Mouse (Mus musculus) liver, adult (tissue): ENCODE data around the gene Espn.

Experiments
- GATA4 ChIP-seq: IDR thresholded peaks from 2 replicates; pipeline ENCODE4 v1.6.1; 2014; ENCODE audit warnings: mild to moderate bottlenecking, low read length; ENCODE audit not compliant: insufficient replicate concordance

Gene Espn

GRCm38 (mm10) chr4:152124361-152124961 lies 27.7 kb downstream of the Espn start:
- no peak for TF ChIP-seq GATA4

DNA sequence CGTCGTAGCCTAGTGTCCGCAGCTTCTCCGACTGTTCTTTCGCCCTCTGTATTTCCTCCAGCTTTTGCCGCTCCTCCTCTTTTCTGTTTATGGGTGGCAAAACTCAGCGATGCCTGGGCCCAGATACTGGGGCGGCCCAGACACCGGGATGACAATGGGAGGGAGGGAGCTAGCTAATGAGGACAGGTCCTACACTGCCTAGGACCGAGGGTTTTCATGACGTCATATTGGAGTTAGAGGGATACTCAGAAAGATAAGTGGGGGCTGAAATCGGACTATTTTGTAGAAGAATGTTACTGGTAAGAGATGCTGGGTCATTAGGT lies 31.0 kb downstream of the Espn start:
- no peak for TF ChIP-seq GATA4

DNA sequence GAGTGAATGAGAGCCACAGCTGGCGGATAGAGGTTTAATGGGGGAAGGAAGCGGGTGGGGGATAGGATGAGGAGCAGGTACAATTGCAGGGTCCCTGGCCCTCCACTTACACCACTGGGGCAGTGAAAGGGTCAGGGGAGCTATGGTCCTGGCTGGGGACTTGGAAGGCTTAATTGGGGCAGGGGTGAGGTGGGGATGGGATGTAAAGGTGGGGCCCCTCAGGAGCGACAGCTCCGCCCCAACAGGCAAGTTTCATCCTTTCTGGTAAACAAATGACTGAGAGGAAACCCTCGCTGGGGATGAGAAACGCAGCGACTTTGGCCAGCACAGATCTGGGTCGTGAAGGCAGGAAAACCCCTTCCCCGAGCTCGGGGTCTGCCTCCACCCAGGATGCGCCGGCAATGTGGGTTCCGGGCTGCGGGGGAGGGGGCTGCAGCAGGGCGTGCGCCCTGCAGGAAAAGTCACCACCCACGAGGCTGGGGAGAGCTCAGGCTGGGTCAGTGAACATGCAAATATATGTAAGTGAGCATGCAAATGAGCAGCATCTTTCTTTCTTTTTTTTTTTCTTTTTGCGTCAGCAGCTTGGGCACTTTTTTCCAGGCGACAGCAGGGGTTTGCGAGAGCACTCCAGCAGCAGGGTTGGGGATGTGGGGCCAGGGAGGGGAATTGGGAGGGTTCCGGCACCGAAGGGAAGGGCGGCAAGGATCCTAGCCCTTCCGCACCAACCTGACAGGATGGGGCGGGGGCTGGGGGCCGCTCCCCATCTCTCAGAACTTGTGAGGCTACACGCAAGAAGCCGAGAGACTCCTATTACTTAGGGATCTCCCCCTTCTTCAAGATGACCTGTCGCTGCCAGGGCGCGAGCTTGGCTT lies 31.6 kb downstream of the Espn start:
- TF ChIP-seq GATA4: no peak

DNA sequence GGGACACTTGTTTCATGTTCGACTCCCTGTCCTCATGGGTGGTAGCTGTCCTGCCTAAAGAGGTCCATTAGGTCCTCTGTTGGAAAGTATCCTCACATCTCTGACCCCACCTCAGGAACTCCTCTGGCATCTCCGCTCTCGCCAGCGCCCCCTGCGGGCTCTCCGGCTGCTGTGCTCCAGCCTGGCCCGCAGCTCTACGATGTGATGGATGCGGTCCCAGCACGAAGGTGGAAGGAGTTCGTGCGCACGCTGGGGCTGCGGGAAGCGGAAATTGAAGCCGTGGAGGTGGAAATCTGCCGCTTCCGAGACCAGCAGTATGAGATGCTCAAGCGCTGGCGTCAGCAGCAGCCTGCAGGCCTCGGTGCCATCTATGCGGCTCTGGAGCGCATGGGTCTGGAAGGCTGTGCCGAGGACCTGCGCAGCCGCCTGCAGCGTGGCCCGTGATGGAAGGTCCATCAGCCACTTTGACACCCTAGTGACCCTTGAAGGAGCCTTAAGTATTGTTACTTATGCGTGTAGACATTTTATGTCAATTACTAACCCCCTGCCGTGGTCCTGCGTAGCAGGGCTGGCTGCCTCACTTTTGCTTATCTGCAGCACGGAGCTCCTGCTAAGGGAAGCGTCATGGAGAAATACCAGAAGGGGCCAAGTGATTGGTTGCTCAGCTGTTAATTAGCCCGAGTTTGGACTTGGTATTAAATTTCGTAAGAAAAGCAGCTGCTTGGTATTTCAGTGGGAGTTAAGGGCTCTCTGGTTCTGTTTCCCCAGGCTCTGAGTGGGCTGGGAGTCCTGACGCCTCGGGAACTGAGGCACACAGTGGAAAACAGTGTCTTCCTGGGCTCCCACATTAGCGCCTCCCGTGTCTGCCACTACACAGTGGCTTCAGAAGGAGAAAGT lies 32.5 kb downstream of the Espn start:
- TF ChIP-seq GATA4: no peak

GRCm38 (mm10) chr4:152117538-152117937 lies 34.6 kb downstream of the Espn start:
- TF ChIP-seq GATA4: no peak

GRCm38 (mm10) chr4:152115921-152116612 lies 36.1 kb downstream of the Espn start, which contains the start of gene Tnfrsf25:
TSS of gene Tnfrsf25 (plus strand) at chr4:152115934.
- no peak for TF ChIP-seq GATA4

GRCm38 (mm10) chr4:152114080-152114479 lies 38.1 kb downstream of the Espn start:
- no peak for TF ChIP-seq GATA4

DNA sequence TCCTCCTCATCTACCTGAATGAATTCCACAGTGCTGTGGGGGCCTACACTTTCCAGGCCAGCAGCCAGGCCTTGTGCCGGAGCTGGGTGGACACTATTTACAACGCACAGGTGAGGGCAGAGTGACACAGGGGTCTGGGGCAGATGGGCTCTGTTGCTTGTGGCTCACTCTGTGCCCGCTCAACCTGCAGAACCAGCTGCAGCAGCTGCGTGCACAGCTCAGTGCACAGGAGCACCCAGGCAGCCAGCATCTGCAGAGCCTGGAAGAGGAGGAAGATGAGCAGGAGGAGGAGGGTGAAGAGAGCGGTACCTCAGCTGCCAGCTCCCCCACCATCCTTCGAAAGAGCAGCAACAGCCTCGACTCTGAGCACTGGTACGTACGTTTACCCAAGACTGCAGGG lies 39.8 kb downstream of the Espn start:
- no peak for TF ChIP-seq GATA4

- no peak for TF ChIP-seq GATA4
Measured at GRCm38 (mm10) chr4:152110689-152111088, 41.5 kb downstream of the Espn start.

DNA sequence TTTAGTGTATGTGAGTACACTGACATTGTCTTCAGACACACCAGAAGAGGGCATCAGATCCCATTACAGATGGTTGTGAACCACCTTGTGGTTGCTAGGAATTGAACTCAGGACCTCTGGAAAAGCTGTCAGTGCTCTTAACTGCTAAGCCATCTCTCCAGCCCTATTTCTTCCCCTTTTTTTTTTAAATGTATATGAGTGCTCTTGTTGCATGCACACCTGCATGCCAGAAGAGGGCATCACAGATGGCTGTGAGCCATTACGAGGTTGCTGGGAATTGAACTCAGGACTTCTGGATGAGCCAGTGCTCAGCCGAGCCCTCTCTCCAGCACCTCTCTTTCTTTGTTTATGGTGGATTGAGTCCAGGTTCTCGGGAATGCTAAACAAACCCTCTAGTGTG lies 42.7 kb downstream of the Espn start:
- no peak for TF ChIP-seq GATA4

DNA sequence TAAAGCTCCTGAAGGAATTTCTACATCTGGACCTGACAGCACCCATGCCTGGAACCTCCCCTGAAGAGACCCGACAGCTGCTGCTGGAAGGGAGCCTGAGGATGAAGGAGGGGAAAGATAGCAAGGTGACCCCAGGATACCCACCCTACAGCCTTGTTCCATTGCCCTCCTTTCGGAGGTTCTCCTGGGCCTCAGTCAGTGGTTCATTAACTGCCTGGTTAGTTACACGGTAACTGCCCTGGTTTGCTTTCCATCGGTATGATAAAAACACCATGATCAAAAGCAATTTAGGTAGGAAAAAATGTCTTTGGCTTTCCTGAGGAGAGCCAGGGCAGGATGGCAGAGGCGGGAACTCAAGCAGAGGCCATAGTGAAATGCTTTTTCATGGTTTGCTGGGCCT lies 43.5 kb downstream of the Espn start:
- TF ChIP-seq GATA4: no peak

GRCm38 (mm10) chr4:152107971-152108509 lies 44.1 kb downstream of the Espn start:
- TF ChIP-seq GATA4: no peak

- TF ChIP-seq GATA4: no peak
Measured at GRCm38 (mm10) chr4:152107493-152107892, 44.7 kb downstream of the Espn start.

DNA sequence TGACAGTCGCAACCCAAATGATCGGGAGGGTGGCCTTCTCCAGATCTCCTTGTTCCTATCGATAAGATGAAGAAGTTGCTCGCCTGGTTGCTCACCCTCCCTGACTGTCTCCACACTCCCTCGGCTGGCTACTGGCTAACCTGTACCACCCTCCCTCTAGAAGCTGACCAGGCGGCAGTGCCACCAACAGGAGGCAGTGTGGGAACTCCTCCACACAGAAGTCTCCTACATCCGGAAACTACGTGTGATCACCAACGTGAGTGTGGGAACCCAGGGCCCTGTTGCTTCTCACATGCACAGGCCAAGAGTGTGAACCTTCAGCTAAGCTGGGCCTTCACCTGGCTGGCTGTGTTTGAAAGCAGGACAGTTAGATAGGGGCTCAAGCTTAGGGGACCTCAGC lies 45.4 kb downstream of the Espn start:
- no peak for TF ChIP-seq GATA4

DNA sequence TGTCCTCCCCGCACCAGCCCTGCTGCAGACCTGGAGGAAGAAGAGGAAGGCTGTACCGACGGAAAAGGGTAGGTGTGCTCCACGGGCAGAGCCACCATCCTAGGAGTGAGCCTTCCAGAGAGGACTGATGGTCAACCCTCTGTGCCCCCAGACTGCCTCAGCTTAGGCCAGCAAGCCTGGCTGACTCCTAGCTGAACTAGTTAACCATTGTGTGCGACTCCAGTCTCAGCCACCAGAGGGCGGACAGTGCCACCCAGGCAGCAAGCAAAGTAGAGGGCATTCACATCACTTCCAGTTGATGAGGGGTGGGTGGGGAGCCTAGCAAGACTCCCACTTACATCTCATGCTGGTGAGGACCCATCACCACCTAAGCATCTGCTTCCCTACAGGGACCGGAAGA lies 49.1 kb downstream of the Espn start:
- no peak for TF ChIP-seq GATA4
